9 mouse cellular contexts compared by ENCODE assay signal in genomic region chr1:38664777-38665176, GRCm38 (mm10). TPM values are rescaled to one million over a fixed set of nuclear protein-coding genes. Genes with fewer than 3 reads are reported as not detected.
A peak's percentile ranks its signal among the peaks of the same experiment; 100 is the strongest.
DNase-seq lines count a peak whose midpoint lies in the region; ATAC-seq and TF ChIP-seq lines count a peak whose summit lies in the region.
"Had no signal": no experiment of that assay in that cellular context is flagged by ENCODE, and none has a peak within 500 bp of the region (broad histone marks: within the 10 kb centered on the region; RNA-seq: fewer than 3 reads in every experiment).

Gene Aff3 (minus strand): TSS chr1:38664955.

- no peak for DNase-seq in cerebellum, adult 2 months
- no peak for DNase-seq in cerebellum, adult 11 months
- peak; percentile 72 for DNase-seq in CD4-positive, CD25-positive, alpha-beta regulatory T cell, adult 2 months (ENCODE audit: low read depth, low spot score)
- DNase-seq in liver, postnatal 0 days, result peak; percentile 43
- peak; percentile 60 for DNase-seq in spleen, adult 12 weeks (ENCODE audit: low spot score)
- DNase-seq in gastrocnemius, postnatal 10 days, result no peak

- no peak for TF ChIP-seq EP300 in liver, postnatal 0 days (IDR thresholded peaks at IDR 0.05; ENCODE audit: low read depth)

- H3K4me3 ChIP-seq in cerebellum, adult 2 months (replicated peaks; ENCODE audit: insufficient read depth, low read depth, low read length), result no peak within 1 kb of the TSS
- H3K4me3 ChIP-seq in liver, postnatal 0 days (ENCODE audit: low read depth, low read length), result peak within 1 kb of the TSS; percentile 37

- H3K9ac ChIP-seq in liver, postnatal 0 days (replicated peaks), result peak within 1 kb of the TSS; percentile 26; the same call in 1 of the 2 replicates

- no peaks in the 10 kb centered on the region for H3K36me3 ChIP-seq in liver, postnatal 0 days (replicated peaks; ENCODE audit: insufficient read depth, low read length)

- peak within 1 kb of the TSS; percentile 4; the same call in 1 of the 2 replicates for H3K4me2 ChIP-seq in liver, postnatal 0 days (ENCODE audit: low read depth, low read length)

- no peaks in the 10 kb centered on the region for H3K9me3 ChIP-seq in liver, postnatal 0 days (ENCODE audit: low read length)

- peak; percentile 74 to 78 for ATAC-seq in hematopoietic stem cell, adult 5-6 weeks (replicated peaks in 1 of 2; ENCODE audit: insufficient read depth in 1 of 2, low FRiP score in 2 of 2, low TSS enrichment in 1 of 2, low read depth in 1 of 2, poor library complexity in 2 of 2, severe bottlenecking in 2 of 2)
- ATAC-seq in liver, postnatal 0 days, result peak; percentile 76
- ATAC-seq in frontal cortex, adult (ENCODE audit: low TSS enrichment), result no peak

- no peak for TF ChIP-seq CTCF in cerebellum, adult 2 months (IDR thresholded peaks at IDR 0.05; ENCODE audit: borderline replicate concordance, insufficient read depth, low read depth, low read length)
- TF ChIP-seq CTCF in liver, postnatal 0 days (IDR thresholded peaks at IDR 0.05; ENCODE audit: low read depth), result no peak

- no peak within 1 kb of the TSS for H3K27ac ChIP-seq in cerebellum, adult 2 months (ENCODE audit: insufficient read depth, low read length)
- peak within 1 kb of the TSS; percentile 69 for H3K27ac ChIP-seq in liver, postnatal 0 days (ENCODE audit: low read depth)

- no peak for TF ChIP-seq POLR2A in cerebellum, adult 2 months (IDR thresholded peaks at IDR 0.05; ENCODE audit: borderline replicate concordance, insufficient read depth, low read length)

- WGBS in cerebellum, adult 2 months, result 95% methylated on average over 13 of the region's 13 CpGs
- 46% methylated on average over 13 of the region's 13 CpGs for WGBS in liver, postnatal 0 days (ENCODE audit: insufficient replicate concordance)

- no peaks in the 10 kb centered on the region for H3K4me1 ChIP-seq in cerebellum, adult 2 months (ENCODE audit: control insufficient read depth, insufficient read depth, low read length)
- H3K4me1 ChIP-seq in liver, postnatal 0 days (ENCODE audit: insufficient read depth), result peaks cover 4% of the 10 kb centered on the region; the same call in 1 of the 2 replicates

- no peaks in the 10 kb centered on the region for H3K27me3 ChIP-seq in cerebellum, adult 2 months (ENCODE audit: control insufficient read depth, insufficient read depth, low read length)
- no peaks in the 10 kb centered on the region for H3K27me3 ChIP-seq in liver, postnatal 0 days (ENCODE audit: insufficient read depth, low read length)

RNA-seq across cellular contexts. Expression of gene Aff3, which starts in this region (rescaled TPM):
- 18.8 and 19.8 TPM in 2 replicates for polyA plus RNA-seq in cerebellum, adult 2 months (2012; rRNA removed)
- total RNA-seq in hematopoietic stem cell, adult 5-6 weeks (2017), result 132 and 165 TPM in 2 replicates
- polyA plus RNA-seq in liver, postnatal 0 days (2015; fragmentation: Nextera tagmentation; extraction: Ambion mirVana), result 0.81 and 1.1 TPM in 2 replicates
- total RNA-seq in gastrocnemius, postnatal 10 days (2021), result 1 to 10 TPM; 5.0 to 7.4 TPM
- polyA plus RNA-seq: C2C12 had no signal

Comparison
In these comparisons a context has a peak if more than half of its experiments do, and no peak if none do; other contexts are left out.
1. RNA of gene Aff3 (total RNA-seq): 132 to 165 TPM in hematopoietic stem cell, adult 5-6 weeks; 5.0 to 7.4 TPM in gastrocnemius, postnatal 10 days; every median in the first group is over 10 times any median in the second.
2. DNase-seq: peak in CD4-positive, CD25-positive, alpha-beta regulatory T cell, adult 2 months (single experiment), liver, postnatal 0 days (single experiment) and spleen, adult 12 weeks (single experiment); none in cerebellum, adult 2 months (0 of 2), cerebellum, adult 11 months (single experiment) and gastrocnemius, postnatal 10 days (single experiment).